In genomic region chr7:6381431-6381830, GRCm38 (mm10) we compare ENCODE assay signal across 30 mouse cellular contexts. TPM values are rescaled to one million over a fixed set of nuclear protein-coding genes. Genes with fewer than 3 reads are reported as not detected.
DNase-seq lines count a peak whose midpoint lies in the region; TF ChIP-seq lines count a peak whose summit lies in the region.
"Had no signal": no experiment of that assay in that cellular context is flagged by ENCODE, and none has a peak within 500 bp of the region (broad histone marks: within the 10 kb centered on the region; RNA-seq: fewer than 3 reads in every experiment).

No protein-coding gene starts in this region.

- no peaks in the 10 kb centered on the region for H3K79me2 ChIP-seq in MEL (ENCODE audit: control insufficient read depth, insufficient read depth, low read length, poor library complexity)

- TF ChIP-seq POLR2A in MEL (IDR thresholded peaks at IDR 0.05; ENCODE audit: control insufficient read depth in 1 of 2, insufficient read depth in 1 of 2, low read depth in 1 of 2, low read length in 2 of 2, poor library complexity in 1 of 2) = no peak

- no peak for DNase-seq in layer of hippocampus, adult 2 months (ENCODE audit: low spot score in 2 of 2)
- no peak for DNase-seq in layer of hippocampus, adult 11-12 months (ENCODE audit: low spot score)
- peak; percentile 20 for DNase-seq in retina, postnatal 1 day
- DNase-seq in retina, embryonic 14.5 days (ENCODE audit: low spot score) = no peak
- peak; percentile 19 for DNase-seq in MEL (ENCODE audit: low read depth, low spot score)
- no peak for DNase-seq in thymus, postnatal 0 days (ENCODE audit: low spot score)
- no peak for DNase-seq in spleen, postnatal 10 days (ENCODE audit: low spot score in 2 of 2)
- DNase-seq: adrenal gland, postnatal 14 days; cerebellum, adult 8-10 months; gastrocnemius, postnatal 10 days; heart, adult 18-20 months; kidney, adult 9 months; kidney, postnatal 25 days; left cerebral cortex, postnatal 4 days; lung, postnatal 36 days; midbrain, embryonic 14.5 days had no signal

- H3K27me3 ChIP-seq in MEL (ENCODE audit: control insufficient read depth in 1 of 2, insufficient read depth in 2 of 2, low read length in 2 of 2) = no peaks in the 10 kb centered on the region
- H3K27me3 ChIP-seq: forebrain, embryonic 15.5 days; neural tube, embryonic 13.5 days had no signal

- no peaks in the 10 kb centered on the region for H3K9me3 ChIP-seq in MEL (replicated peaks; ENCODE audit: insufficient read depth, low read length)
- H3K9me3 ChIP-seq: embryonic facial prominence, embryonic 10.5 days; forebrain, embryonic 15.5 days; G1E; neural tube, embryonic 13.5 days had no signal

- H3K4me3 ChIP-seq in layer of hippocampus, adult 2 months = no peak overlapping the region
- H3K4me3 ChIP-seq in MEL (ENCODE audit: control insufficient read depth in 1 of 2, insufficient read depth in 1 of 2, low read depth in 2 of 2, low read length in 2 of 2) = no peak overlapping the region

- peaks cover 0 to 12% of the 10 kb centered on the region in 2 experiments; a peak in 2 of 4 replicates for H3K4me1 ChIP-seq in MEL (ENCODE audit: control insufficient read depth in 1 of 2, insufficient read depth in 2 of 2, low read length in 2 of 2)

- no peak for TF ChIP-seq RAD21 in MEL (IDR thresholded peaks at IDR 0.05; ENCODE audit: low read depth, low read length)

- TF ChIP-seq EP300 in MEL (IDR thresholded peaks at IDR 0.05; ENCODE audit: low read depth in 1 of 2, low read length in 2 of 2) = no peak

- H3K36me3 ChIP-seq in MEL (ENCODE audit: control insufficient read depth in 1 of 2, insufficient read depth in 2 of 2, low read length in 2 of 2) = peaks cover 0 to 2% of the 10 kb centered on the region in 2 experiments; a peak in 1 of 4 replicates
- H3K36me3 ChIP-seq: embryonic facial prominence, embryonic 10.5 days had no signal

- H3K27ac ChIP-seq in layer of hippocampus, adult 2 months = no peak overlapping the region
- H3K27ac ChIP-seq in MEL (ENCODE audit: control insufficient read depth, low read depth, low read length) = no peak overlapping the region
- H3K27ac ChIP-seq: embryonic facial prominence, embryonic 10.5 days; forebrain, embryonic 15.5 days; hindbrain, embryonic 14.5 days; neural tube, embryonic 13.5 days had no signal

- no peak overlapping the region for H3K9ac ChIP-seq in MEL (ENCODE audit: control insufficient read depth, low read depth, low read length, poor library complexity, severe bottlenecking)
- H3K9ac ChIP-seq: forebrain, embryonic 15.5 days; hindbrain, embryonic 14.5 days; neural tube, embryonic 13.5 days had no signal

- TF ChIP-seq CTCF in layer of hippocampus, adult 2 months (conservative IDR thresholded peaks at IDR 0.05) = peak; percentile 54
- peak in 2 of 3 experiments; percentile 9 to 21; a peak in 2 of 6 replicates for TF ChIP-seq CTCF in MEL (IDR thresholded peaks at IDR 0.05 in 2 of 3, conservative IDR thresholded peaks at IDR 0.05 in 1 of 3; ENCODE audit: control insufficient read depth in 1 of 3, insufficient read depth in 1 of 3, low read depth in 2 of 3, low read length in 3 of 3, poor library complexity in 1 of 3, severe bottlenecking in 1 of 3)

TF ChIP-seq in MEL, 35 proteins besides CTCF, POLR2A, EP300 and RAD21:
- TF ChIP-seq SMC3 (IDR thresholded peaks at IDR 0.05; ENCODE audit: low read depth, low read length) = peak; percentile 12; the same call in 1 of the 2 replicates
- TF ChIP-seq KAT2A (conservative IDR thresholded peaks at IDR 0.05; ENCODE audit: low read depth, low read length) = no peak

RNA-seq across cellular contexts. Expression of gene Zfp28, which starts 1.7 kb away (rescaled TPM):
- 1 to 10 TPM; 6.7 to 9.6 TPM for total RNA-seq in layer of hippocampus, adult 2 months (2021)
- total RNA-seq in MEL (2012; rRNA removed) = 1.6 and 2.8 TPM in 2 replicates
- polyA plus RNA-seq in MEL (2012; ENCODE audit: insufficient read depth in 1 of 2, insufficient read length in 2 of 2, low read depth in 1 of 2, low replicate concordance in 2 of 2, missing spikeins in 1 of 2) = 1 to 10 TPM in 1 of 2 experiments, not detected in 1; 3.3 TPM
- polyA plus RNA-seq in thymus, postnatal 0 days (2015; fragmentation: Nextera tagmentation; extraction: Ambion mirVana) = 1.9 and 2.0 TPM in 2 replicates

RNA-seq across cellular contexts. Expression of gene Smim17, which starts 17.1 kb away (rescaled TPM):
- total RNA-seq in layer of hippocampus, adult 2 months (2021) = 10 to 100 TPM; 19.7 to 24.1 TPM
- not detected in 2 replicates for total RNA-seq in MEL (2012; rRNA removed)
- polyA plus RNA-seq in MEL (2012; ENCODE audit: insufficient read depth in 1 of 2, insufficient read length in 2 of 2, low read depth in 1 of 2, low replicate concordance in 2 of 2, missing spikeins in 1 of 2) = not detected
- polyA plus RNA-seq in thymus, postnatal 0 days (2015; fragmentation: Nextera tagmentation; extraction: Ambion mirVana) = 0.35 TPM in 1 of 2 replicates, not detected in the other
- total RNA-seq: G1E; heart, adult 18-20 months; heart, postnatal 25 days; liver, adult 2 months; megakaryocyte-erythroid progenitor cell, adult 5-6 weeks had no signal
- polyA plus RNA-seq: G1E; heart, embryonic 14.5 days; inflammation-experienced regulatory T-cells, adult 6 months; liver, adult 2 months; liver, embryonic 16.5 days; myocyte; small intestine, adult 2 months had no signal

RNA-seq across cellular contexts. Expression of gene Zfp78, which starts 18.4 kb away (rescaled TPM):
- total RNA-seq in layer of hippocampus, adult 2 months (2021) = 1 to 10 TPM; 4.7 to 5.0 TPM
- total RNA-seq in MEL (2012; rRNA removed) = 0.42 and 0.50 TPM in 2 replicates
- under 1 TPM in 1 of 2 experiments, not detected in 1; 0.67 TPM for polyA plus RNA-seq in MEL (2012; ENCODE audit: insufficient read depth in 1 of 2, insufficient read length in 2 of 2, low read depth in 1 of 2, low replicate concordance in 2 of 2, missing spikeins in 1 of 2)
- 1.1 and 1.6 TPM in 2 replicates for polyA plus RNA-seq in thymus, postnatal 0 days (2015; fragmentation: Nextera tagmentation; extraction: Ambion mirVana)

RNA-seq across cellular contexts. Expression of gene Gm20715, which starts 28.6 kb away (rescaled TPM):
- under 1 TPM; 0.25 to 0.54 TPM for total RNA-seq in layer of hippocampus, adult 2 months (2021)
- total RNA-seq in MEL (2012; rRNA removed) = not detected in 2 replicates
- polyA plus RNA-seq in MEL (2012; ENCODE audit: insufficient read depth in 1 of 2, insufficient read length in 2 of 2, low read depth in 1 of 2, low replicate concordance in 2 of 2, missing spikeins in 1 of 2) = not detected
- not detected in 2 replicates for polyA plus RNA-seq in thymus, postnatal 0 days (2015; fragmentation: Nextera tagmentation; extraction: Ambion mirVana)
- total RNA-seq: adrenal gland, postnatal 14 days; gastrocnemius, postnatal 10 days; heart, adult 18-20 months; heart, postnatal 25 days; liver, adult 2 months; megakaryocyte-erythroid progenitor cell, adult 5-6 weeks had no signal
- polyA plus RNA-seq: embryonic facial prominence, embryonic 10.5 days; forebrain, embryonic 15.5 days; G1E; heart, embryonic 14.5 days; hindbrain, embryonic 14.5 days; inflammation-experienced regulatory T-cells, adult 6 months; liver, adult 2 months; liver, embryonic 16.5 days; midbrain, embryonic 14.5 days; myocyte; neural tube, embryonic 13.5 days; small intestine, adult 2 months; urinary bladder, adult 2 months had no signal

RNA-seq across cellular contexts. Expression of gene Gm3854, which starts 37.9 kb away (rescaled TPM):
- 1 to 10 TPM; 7.1 to 8.3 TPM for total RNA-seq in layer of hippocampus, adult 2 months (2021)
- not detected in 2 replicates for total RNA-seq in MEL (2012; rRNA removed)
- polyA plus RNA-seq in MEL (2012; ENCODE audit: insufficient read depth in 1 of 2, insufficient read length in 2 of 2, low read depth in 1 of 2, low replicate concordance in 2 of 2, missing spikeins in 1 of 2) = not detected
- 0.21 and 0.42 TPM in 2 replicates for polyA plus RNA-seq in thymus, postnatal 0 days (2015; fragmentation: Nextera tagmentation; extraction: Ambion mirVana)
- polyA plus RNA-seq: G1E; liver, adult 2 months; small intestine, adult 2 months had no signal

Comparison
In these comparisons a context has a peak if more than half of its experiments do, and no peak if none do; other contexts are left out.
1. DNase-seq: peak in retina, postnatal 1 day (single experiment) and MEL (single experiment); none in layer of hippocampus, adult 2 months (0 of 2), layer of hippocampus, adult 11-12 months (single experiment), retina, embryonic 14.5 days (single experiment), thymus, postnatal 0 days (single experiment) and spleen, postnatal 10 days (0 of 2).
2. RNA of gene Smim17, which starts 17.1 kb away (total RNA-seq): 19.7 to 24.1 TPM in layer of hippocampus, adult 2 months; not detected in MEL; every median in the first group is over 10 times any median in the second.